Mouse (Mus musculus): ENCODE data around the gene Metrnl.
"Not testable (repeated sequence)": the region's sequence is repeated elsewhere in the genome, so short reads cannot be mapped to it uniquely, and the experiment has no call there.

The Metrnl gene

DNA sequence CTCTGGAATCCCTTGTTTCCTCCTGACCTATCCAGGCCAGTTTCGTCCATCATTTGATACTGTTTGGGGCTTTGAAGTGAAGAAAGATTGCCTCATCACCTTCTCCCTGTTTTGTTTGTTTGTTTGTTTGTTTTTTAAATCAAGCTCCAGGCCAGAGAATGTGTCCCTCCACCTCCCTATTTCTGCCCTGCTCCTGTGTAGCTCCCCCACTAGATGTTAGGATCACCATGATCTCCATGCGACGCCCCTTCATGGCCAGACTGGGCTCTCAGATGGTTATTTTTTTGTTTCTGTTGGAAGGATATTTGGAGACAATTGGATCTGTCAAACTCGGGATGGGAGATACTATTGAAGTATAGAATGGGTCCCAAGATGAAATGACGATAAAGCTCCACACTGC lies at the start of gene Metrnl:
TSS of gene Metrnl (plus strand) at position 301 of the 400 bp plus-strand sequence.
- DNase-seq: no peak

DNA sequence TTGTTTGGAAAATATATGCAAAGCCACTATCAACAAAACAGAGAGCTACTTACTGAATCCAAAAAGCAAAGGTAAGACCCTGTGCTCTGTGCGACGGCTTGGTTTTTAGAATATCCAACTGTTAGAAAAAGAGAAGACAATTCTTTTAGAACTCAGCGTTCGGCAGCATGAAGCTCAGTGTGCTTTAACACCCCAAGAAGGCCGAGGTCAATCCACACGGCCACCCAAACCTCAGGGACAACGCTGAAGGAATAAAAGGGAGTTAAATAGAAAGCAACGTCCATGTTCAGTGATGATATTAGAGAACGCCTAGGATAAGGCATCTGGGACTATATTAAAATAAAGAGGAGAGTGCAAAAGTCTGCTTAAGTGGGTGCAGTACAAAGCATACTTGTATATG lies 49.8 kb upstream of the Metrnl start:
- no peak for DNase-seq

DNA sequence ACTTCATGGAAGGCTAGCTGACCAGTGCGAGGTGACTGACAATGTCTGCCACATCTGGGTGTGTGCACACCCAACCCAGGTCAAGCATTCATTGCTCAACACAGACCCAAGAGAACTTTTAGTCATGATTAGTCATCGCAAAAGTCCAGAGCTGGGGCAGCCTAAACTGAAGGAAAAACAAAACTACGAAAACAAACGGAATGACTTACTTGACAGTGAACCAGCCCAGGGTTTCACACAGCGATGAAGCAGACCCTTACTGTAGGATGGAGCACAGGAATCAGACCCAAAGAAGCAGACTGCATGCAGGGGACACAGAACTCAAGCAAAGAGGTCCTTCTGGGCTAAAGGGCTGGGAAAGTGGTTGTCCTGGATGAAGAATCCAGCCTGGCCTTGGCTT lies 49.4 kb upstream of the Metrnl start:
- DNase-seq: no peak

DNA sequence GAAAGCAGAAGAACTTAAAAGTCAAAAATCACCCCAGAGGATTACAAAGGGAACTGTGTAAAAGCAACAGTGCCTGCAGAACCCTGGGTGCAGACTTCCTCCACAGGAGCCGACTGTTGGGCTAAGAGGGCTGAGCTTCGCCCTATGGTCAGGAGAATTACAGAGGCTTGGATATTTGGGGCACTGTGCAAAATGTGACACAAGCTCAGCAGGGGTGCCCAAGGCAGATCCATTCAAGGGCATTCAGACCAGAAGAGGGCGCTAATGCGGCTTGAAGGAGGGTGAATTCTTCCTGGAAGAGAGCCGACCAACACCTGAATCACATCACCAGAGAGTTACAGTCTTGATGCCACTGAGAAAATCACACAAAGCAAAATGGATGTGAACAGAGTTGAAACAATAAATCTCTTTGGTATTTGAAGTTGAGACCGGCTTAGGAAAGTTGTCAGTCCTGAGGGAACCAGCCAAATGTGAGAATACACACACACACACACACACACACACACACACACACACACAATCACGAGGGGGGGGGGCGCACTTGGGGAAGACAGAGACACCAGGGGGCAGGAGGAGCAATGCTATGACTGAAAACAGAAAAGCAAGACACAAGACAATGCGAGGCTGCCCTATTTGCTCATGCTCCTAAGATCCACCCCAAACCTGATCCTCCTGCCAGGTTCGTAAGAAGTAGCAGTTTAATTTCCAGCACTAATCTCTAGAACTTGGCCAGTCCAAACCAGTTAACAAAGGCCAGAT lies 48.6 kb upstream of the Metrnl start:
- peak; percentile 84 to 93 for DNase-seq

DNA sequence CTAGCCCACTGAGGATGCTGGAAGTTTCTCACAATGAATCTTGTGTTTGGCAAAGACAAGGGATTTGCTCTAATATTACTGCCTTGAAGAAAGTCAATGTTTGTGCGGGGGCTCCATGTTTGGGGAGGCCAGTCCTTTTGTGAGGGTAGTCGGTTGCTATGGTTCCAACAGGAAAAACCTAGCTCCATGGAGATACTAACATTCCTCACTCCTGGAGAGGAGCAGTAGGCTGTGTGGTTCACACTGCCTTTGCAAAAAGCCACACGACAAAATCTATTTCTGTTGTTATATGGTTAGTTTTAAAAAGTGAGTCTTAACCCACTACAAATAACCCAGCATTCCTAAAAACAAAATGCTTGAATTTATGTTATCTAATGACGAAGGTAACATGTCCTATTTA lies 47.7 kb upstream of the Metrnl start:
- no peak for DNase-seq

DNA sequence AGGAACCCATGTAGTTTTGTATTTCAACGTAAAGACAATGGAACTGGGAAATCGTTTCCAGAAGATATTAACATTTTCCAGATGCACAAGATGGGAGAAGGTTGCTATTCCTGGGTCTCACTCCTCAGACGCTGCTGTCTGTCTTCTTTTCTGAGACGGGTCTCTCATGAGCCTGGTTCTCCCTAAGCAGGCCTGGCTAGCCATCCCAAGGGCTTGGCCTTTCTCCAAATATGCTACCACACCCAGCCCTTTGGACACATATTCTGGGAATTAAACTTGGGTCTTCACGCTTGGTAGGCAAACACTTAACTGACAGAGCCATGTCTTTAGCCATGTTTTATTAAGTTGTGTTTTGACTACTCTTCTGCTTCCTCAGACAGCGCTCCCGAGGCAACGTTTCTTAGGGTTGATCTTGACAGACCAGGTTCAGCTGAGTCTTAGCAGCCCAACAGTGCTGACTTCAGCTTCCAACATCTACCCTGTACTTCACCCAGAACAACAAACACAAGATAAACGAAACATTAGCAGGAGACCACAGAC lies 46.9 kb upstream of the Metrnl start:
- DNase-seq: peak in 1 of 2 experiments; percentile 33

DNA sequence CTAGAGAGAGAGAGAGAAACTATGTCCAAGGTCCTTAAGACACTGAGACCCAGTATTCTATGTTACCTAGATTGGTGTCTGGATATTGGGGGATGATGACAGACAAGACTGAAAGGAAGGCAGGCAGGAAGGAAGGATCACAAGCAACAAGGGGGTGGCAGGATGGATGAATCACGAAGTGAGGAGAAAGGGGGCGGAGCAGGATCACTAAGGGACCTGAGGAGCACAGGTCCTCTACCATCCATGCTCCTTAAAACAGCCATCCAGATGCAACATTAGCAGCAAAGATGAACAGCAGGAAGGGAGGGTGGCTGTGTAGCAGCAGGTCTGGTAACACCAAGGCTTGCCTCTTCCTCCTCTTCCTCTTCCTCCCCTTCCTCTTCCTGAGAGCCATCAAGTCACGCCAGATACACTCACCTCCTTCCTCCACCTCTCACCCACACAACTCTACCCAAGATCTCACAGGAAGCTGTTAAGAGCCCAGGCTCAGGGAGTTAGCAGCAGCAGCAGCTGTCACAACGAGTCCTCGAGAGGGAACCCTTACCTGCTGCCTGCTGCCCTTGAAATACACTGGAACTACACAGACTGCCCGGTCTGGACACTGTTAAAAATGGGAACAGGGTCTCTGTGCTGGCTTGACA lies 46.1 kb upstream of the Metrnl start:
- DNase-seq: no peak

DNA sequence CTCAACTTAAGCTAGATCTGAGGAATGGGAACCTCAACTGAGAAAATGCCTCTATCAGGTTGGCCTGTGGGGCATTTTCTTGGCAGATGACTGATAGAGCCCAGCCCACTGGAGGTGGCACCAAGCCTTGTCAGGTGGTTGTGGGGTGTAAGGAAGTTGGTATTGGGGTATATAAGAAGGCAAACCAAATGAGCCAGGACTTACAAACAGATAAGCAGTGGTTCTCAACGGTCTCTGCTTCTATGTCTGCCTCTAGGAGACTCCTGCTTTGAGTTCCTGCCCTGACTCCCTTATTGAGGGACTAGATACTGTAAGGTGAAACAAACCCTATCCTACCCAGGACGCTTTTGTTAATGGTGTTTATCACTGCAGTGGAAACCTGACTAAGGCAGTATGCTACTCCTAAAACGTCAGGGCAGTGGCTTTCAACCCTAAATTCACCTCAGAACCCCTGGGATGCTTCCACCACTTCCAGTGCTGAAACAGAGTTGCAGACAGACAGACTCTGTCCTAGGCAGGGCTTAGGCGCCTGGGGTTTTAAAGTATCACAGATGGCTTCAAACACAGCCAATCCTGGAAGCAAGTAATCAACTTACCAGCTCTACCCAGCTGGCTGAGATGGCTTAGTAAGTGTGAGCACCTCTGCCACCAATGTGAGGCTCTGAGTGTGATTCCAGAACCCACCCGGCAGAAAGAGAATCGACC lies 45.4 kb upstream of the Metrnl start:
- DNase-seq: no peak

DNA sequence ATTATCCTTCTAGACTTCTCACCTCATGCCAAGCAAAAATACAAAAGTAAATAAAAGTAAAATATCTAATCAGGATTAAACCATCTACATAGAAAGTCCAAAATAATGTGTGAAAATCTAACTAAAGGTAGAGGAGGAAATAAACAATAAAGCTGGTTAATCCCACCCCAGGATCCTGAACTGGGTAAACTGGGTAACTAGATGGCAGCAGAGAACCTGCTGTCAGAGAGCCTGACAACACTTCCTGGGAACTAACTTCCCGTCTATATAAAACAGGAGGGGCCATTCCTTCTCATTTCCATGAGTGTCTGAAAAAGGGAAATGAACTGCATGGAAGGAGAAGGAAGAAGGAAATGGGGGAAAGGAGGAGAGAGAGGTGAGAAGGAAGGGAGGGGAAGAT lies 43.2 kb upstream of the Metrnl start:
- peak in 1 of 2 experiments; percentile 27 for DNase-seq

DNA sequence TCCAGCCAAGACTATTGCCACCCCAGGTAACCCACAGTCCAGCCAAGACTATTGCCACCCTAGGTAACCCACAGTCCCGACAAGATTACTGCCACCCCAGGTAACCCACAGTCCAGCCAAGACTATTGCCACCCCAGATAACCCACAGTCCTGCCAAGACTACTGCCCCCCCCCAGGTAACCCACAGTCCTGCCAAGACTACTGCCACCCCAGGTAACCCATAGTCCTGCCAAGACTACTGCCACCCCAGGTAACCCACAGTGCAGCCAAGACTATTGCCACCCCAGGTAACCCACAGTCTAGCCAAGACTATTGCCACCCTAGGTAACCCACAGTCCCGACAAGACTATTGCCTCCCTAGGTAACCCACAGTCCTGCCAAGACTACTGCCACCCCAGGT lies 40.7 kb upstream of the Metrnl start:
- DNase-seq: not testable (repeated sequence)

DNA sequence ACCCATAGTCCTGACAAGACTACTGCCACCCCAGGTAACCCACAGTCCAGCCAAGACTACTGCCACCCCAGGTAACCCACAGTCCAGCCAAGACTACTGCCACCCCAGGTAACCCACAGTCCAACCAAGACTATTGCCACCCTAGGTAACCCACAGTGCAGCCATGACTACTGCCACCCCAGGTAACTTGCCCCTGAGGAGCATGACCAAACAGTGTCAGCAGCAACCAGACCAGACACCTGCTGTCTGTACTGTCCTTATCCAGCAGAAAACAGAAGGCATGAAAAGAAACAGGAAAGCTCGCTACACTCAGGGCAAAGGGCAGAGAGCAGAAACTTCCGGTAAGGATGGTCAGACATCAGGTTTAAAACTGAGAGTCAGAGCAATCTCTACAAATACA lies 40.2 kb upstream of the Metrnl start:
- DNase-seq: peak; percentile 13 to 33

DNA sequence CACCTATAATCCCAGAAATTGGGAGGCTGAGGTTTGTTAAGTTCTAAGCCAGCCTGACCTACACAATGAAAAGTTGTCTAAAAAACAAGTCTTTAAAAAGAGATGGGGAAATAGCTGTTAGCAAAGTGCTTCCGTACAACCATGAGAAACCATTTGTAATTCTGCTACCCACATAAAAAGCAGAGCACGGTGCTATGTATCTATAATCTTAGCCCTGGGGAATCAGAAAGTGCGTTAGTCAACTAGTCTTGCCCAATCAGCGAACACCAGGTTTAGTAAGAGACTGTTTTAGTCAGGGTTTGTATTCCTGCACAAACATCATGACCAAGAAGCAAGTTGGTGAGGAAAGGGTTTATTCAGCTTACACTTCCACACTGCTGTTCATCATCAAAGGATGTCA lies 33.8 kb upstream of the Metrnl start:
- no peak for DNase-seq

DNA sequence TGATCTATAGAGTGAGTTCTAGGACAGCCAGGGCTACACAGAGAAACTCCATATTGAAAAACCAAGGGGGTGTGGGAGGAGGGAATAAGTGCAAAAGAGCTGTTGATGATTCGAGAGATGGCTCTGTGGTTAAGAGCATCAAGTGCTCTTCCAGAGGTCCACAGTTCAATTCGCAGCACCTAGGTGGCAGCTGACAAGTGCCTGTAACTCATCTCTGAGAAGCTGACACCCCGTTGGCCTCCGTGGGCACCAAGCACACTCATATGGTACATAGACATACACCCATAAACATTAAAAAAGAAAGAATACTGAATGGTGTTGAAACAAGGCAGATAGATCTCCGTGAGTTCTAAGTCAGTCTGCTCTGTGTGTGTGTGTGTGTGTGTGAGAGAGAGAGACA lies 32.6 kb upstream of the Metrnl start:
- DNase-seq: no peak

DNA sequence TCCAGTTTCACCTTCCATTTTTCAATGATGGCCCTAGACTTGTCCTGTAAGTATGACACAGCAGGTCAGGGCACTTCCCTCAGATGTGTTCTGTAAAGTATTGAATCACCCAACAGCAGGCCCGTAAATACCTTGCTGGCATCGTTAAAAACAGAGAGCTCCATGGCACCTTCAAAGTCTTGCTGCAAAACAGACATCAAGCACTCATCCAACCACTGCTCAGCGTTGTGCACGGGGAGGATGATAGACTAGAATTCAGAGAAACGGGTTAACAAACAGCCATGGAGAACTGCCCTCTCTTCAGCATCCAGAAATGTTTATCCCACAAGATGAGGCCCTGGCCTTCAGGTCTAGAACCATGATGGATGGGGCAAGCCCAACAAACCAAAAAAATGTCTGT lies 30.4 kb upstream of the Metrnl start:
- DNase-seq: no peak

DNA sequence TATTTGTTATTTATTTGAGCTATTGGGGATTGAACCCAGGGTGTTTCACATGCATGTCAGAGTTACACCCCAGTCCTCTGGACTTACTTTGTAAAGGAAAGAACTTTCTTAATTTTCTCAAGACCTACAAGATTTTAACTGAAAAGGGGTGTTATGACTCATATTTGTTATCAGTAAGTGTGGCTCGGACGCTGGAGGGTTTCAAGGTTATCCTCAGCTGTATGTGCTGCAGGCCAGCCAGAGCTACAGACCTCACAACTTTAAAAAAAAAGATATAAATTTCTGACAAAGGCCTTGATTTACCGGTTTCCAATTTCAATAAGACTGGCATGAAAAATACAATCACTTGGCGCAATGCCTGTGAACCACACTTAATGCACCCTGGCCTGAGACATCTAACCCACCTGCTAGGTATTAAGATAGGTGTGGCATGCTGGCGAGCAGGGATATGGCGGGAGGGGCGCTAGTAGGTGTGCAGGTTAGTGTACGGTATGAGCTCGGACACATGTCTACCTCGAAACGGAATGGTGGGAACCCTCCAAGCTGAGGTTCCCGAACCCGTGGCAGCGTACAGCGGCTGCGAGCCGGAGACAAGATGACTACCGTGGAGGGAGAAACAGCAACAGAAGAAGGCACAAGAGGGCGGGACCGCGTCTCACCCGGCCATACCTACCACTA lies 28.9 kb upstream of the Metrnl start:
- no peak for DNase-seq

DNA sequence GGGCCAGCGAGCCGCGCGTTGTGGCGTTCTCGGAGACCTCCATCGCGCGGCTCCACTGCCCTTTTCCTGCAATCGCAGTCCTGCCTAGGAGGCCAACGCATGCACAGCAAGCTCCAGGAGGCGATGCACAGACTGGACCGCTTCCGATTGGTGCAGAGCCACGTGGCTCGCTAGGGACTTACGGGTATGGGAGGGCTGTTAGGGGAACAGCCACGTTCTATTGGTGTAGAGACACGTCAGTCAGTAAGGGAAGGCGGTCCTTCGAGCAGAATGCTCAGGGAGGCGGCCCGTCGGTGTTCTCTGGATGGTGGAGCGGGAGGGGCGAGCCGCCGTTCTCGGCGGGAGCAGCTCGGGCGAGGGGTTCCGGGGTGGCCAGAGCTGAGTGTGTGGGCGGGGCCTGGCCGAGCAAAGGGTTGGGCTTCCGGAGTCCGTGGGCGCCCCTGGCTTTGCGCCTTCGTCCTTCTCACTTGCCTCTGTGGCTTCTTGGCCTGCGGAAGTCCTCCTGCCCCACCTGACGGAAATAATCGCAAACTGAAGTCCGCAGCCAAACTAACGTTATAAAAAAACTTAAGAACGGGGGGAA lies 28.3 kb upstream of the Metrnl start, which contains the start of gene B3gntl1:
TSS of gene B3gntl1 (minus strand) at position 164 of the 583 bp plus-strand sequence.
- DNase-seq: peak; percentile 98 to 99

DNA sequence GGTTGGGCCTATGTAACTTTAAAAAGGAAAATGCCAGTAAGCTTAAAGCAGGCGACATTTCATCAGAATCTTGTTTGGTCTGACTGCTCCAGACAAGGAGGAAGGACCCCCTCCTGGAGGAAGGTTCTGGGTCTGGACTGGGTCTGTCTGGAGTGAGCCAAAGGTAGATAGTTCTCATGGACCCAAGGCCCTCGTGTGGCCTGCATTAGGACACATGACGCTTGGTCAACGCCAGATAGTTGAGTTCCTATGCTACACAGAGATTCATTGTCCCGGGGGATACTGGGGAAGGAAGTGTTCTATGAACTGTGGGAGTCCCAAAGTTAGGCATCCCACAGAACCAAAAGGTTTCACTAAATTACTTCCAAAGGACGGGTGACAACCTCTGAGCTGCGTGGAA lies 27.7 kb upstream of the Metrnl start:
- DNase-seq: peak in 1 of 2 experiments; percentile 9

DNA sequence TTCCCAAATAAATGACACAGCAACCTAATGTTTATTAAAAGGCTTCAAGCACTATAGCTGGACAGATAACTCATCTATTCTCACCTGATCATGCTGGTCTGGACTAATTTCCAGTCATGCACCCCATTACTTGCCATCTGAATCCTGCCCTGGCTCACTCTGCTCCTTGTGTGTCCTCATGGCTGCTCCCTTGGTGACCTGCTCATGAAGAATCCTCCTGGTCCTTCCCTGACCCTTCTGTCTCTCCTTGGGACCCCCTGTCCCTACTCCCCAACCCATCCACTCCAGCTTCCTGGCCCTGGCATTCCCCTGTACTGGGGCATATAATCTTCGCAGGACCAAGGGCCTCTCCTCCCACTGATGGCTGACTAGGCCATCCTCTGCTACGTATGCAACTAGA lies 24.5 kb upstream of the Metrnl start:
- no peak for DNase-seq

DNA sequence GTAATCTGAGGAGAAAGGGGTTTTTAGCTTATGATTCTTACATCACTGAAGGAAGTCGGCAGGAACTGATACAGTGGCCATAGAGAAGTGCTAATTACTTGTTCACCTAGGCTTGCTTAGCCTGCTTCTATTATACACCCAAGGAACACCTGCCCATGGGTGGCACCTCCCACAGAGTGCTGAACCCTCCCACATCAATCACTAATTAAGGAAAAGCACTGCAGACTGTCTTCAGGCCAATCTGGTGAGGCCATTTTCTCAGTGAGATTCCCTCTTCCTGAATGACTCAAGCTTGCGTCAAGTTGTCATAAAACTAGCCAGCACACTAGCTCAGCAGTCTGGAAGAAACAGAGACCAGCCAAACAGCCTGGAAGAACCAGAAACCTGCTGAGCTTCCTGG lies 21.8 kb upstream of the Metrnl start:
- no peak for DNase-seq

DNA sequence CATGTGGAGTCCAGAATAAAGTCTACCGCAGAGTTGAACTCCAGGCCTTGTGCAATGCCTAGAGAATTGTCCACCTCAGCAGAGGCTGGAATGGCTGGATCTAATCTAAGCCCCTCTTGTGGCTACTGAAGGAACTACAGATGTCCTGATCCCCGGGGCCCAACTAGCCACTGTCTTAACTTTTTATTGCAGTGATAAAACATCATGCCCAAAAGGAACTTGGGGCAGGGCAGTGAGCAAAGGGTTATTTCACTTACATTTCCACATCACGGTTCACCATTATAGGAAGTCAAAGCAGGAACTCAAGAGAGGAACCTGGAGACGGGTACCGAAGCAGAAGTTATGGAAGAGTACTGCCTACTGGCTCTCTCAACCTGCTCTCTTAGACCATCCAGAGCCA lies 20.6 kb upstream of the Metrnl start:
- peak; percentile 43 to 55 for DNase-seq

DNA sequence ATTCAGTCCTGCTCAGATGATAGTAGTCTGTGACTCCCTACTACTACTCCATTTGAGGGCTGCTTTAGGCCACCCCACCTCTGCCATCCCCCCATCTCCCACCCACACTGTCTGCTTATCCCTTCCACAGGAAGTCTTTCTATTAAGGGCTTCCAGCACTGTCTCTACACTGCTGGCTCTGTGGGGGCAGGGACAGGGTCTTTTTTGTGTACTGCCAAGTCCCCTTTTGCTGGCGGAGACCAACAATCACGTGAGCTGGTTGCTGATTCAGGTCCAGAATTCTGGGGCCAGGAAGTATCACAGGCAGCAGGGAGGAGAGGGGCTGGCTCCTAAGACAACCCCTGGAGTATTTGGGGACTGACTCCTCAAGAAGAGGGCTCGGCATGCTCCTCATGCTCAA lies 18.1 kb upstream of the Metrnl start:
- peak in 1 of 2 experiments; percentile 18 for DNase-seq

DNA sequence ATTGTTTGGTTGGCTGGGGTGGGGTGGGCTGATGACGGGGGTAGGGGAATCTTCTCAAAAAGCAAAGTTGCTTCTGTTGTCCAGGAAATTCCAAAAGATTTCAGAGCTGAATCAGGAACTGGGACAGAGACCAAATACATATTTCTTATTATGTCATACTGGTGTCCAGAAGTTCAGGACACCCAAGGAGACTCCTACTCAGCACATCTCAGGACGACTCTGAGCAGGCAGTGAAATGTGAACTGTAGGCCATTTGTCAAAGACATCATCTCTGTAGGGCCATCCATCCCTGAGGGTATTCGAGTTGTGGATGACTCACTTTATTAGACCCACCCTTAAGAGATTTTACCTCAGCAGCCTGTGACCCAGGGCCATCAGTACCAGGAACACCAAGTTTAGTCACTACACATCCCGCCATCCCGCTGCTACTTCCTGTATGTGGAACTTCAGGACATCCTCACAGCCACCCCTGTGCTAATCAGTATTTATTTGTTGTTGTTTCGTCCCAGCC lies 15.8 kb upstream of the Metrnl start:
- DNase-seq: peak; percentile 46 to 69

Measured in kidney, postnatal 36 days (tissue).